Mouse (Mus musculus): Measurements from ENCODE around the gene Ccdc54. TPM values are rescaled to one million over a fixed set of nuclear protein-coding genes. Genes with fewer than 3 reads are reported as not detected.
A peak's percentile ranks its signal among the peaks of the same experiment; 100 is the strongest.

Gene Ccdc54
- not detected in 2 replicates for total RNA-seq (2012; rRNA removed)
- not detected in 2 replicates for total RNA-seq (2014; rRNA removed)
- not detected in 2 replicates for polyA plus RNA-seq (2012; ENCODE audit: insufficient read length, low read depth)

- DNase-seq (ENCODE audit: extremely low read depth): no peak
- Histone ChIP-seq H3K4me1 (ENCODE audit: control insufficient read depth in 1 of 2, insufficient read depth in 2 of 2) (peaks cover 7 to 26% of the 10 kb centered on the region in 2 experiments), H3K27me3 (replicated peaks) (no peaks in the 10 kb centered on the region), H3K9me3 (replicated peaks; ENCODE audit: low read length) (no peaks in the 10 kb centered on the region), H3K27ac (ENCODE audit: insufficient read depth, low read depth) (no peak within 1 kb of the TSS), H3K4me3 (replicated peaks in 1 of 3; ENCODE audit: low read depth in 2 of 3, low read length in 2 of 3, poor library complexity in 1 of 3) (no peak within 1 kb of the TSS), H3K9ac (ENCODE audit: insufficient read depth, low read depth) (peak within 1 kb of the TSS; percentile 7; the same call in 1 of the 2 replicates), H3K36me3 (replicated peaks in 1 of 2; ENCODE audit: control insufficient read depth in 1 of 2, insufficient read depth in 1 of 2, low read length in 1 of 2) (no peaks in the 10 kb centered on the region), H3K4me2 (ENCODE audit: insufficient read depth, low read depth, poor library complexity, severe bottlenecking) (peak within 1 kb of the TSS; percentile 57; the same call in 1 of the 2 replicates), H3K79me2 (replicated peaks; ENCODE audit: control insufficient read depth, extremely low read depth, insufficient read depth, poor library complexity, severe bottlenecking) (no peaks in the 10 kb centered on the region)
- dilution Hi-C loops (cut with MboI; ENCODE audit: extremely low pct_ligation_motif_present, extremely low pct_unique_long_range_greater_than_20kb, low sequenced_read_pairs): no loop called here
- in situ Hi-C loops (cut with MboI; ENCODE audit: low pct_ligation_motif_present, low pct_unique_long_range_greater_than_20kb, low sequenced_read_pairs): no loop called here
- TF ChIP-seq POLR2A (IDR thresholded peaks at IDR 0.05; ENCODE audit: low read depth, low read length) (no peak), ZMIZ1 (IDR thresholded peaks at IDR 0.05; ENCODE audit: low read depth, low read length) (no peak), MXI1 (IDR thresholded peaks at IDR 0.05; ENCODE audit: low read depth, low read length) (no peak), JUN (IDR thresholded peaks at IDR 0.05; ENCODE audit: insufficient read depth, low read depth, low read length) (no peak), ZC3H11A (IDR thresholded peaks at IDR 0.05; ENCODE audit: low read depth, low read length) (no peak), EP300 (IDR thresholded peaks at IDR 0.05; ENCODE audit: low read length) (no peak), ZKSCAN1 (IDR thresholded peaks at IDR 0.05; ENCODE audit: borderline replicate concordance, low read depth, low read length) (no peak), BHLHE40 (IDR thresholded peaks at IDR 0.05; ENCODE audit: low read depth, low read length) (no peak), MAFK (IDR thresholded peaks at IDR 0.05; ENCODE audit: insufficient replicate concordance, low read length) (no peak), CTCF (conservative IDR thresholded peaks at IDR 0.05 in 1 of 2, IDR thresholded peaks at IDR 0.05 in 1 of 2; ENCODE audit: low read depth in 2 of 2, low read length in 2 of 2) (no peak), USF1 (IDR thresholded peaks at IDR 0.05; ENCODE audit: low read depth, low read length) (no peak), MYC (IDR thresholded peaks at IDR 0.05; ENCODE audit: low read depth, low read length) (no peak)
These were observed at the start of gene Ccdc54 for GRCm38 (mm10) chr16:50591054-50591453. Ccdc54 (minus strand) TSS chr16:50591154.

- peaks cover 8 to 18% of the 10 kb centered on the region in 2 experiments for H3K4me1 ChIP-seq (ENCODE audit: control insufficient read depth in 1 of 2, insufficient read depth in 2 of 2)
- H3K36me3 ChIP-seq (replicated peaks in 1 of 2; ENCODE audit: control insufficient read depth in 1 of 2, insufficient read depth in 1 of 2, low read length in 1 of 2): no peaks in the 10 kb centered on the region
- dilution Hi-C loops (cut with MboI; ENCODE audit: extremely low pct_ligation_motif_present, extremely low pct_unique_long_range_greater_than_20kb, low sequenced_read_pairs): no loop called here
- DNase-seq (ENCODE audit: extremely low read depth): peak; percentile 74
- no peaks in the 10 kb centered on the region for H3K79me2 ChIP-seq (replicated peaks; ENCODE audit: control insufficient read depth, extremely low read depth, insufficient read depth, poor library complexity, severe bottlenecking)
- H3K9ac ChIP-seq (ENCODE audit: insufficient read depth, low read depth): no peak overlapping the region
- H3K4me3 ChIP-seq (replicated peaks in 1 of 3; ENCODE audit: low read depth in 2 of 3, low read length in 2 of 3, poor library complexity in 1 of 3): no peak overlapping the region
- no peak for TF ChIP-seq MXI1 (IDR thresholded peaks at IDR 0.05; ENCODE audit: low read depth, low read length)
- TF ChIP-seq MYC (IDR thresholded peaks at IDR 0.05; ENCODE audit: low read depth, low read length): no peak
- no peak for TF ChIP-seq KAT2A (IDR thresholded peaks at IDR 0.05; ENCODE audit: insufficient replicate concordance, low read length)
- TF ChIP-seq CHD2 (IDR thresholded peaks at IDR 0.05; ENCODE audit: low read length): no peak
- TF ChIP-seq TCF12 (IDR thresholded peaks at IDR 0.05; ENCODE audit: low read depth, low read length): no peak
- no peak for TF ChIP-seq MAFK (IDR thresholded peaks at IDR 0.05; ENCODE audit: insufficient replicate concordance, low read length)
- TF ChIP-seq ZNF384 (IDR thresholded peaks at IDR 0.05; ENCODE audit: low read depth, low read length): peak; percentile 37; the same call in 1 of the 2 replicates
- no peak for TF ChIP-seq NELFE (IDR thresholded peaks at IDR 0.05; ENCODE audit: low read depth, low read length)
- no peak for TF ChIP-seq GABPA (IDR thresholded peaks at IDR 0.05; ENCODE audit: insufficient replicate concordance, low read depth, low read length)
- TF ChIP-seq TBP (conservative IDR thresholded peaks at IDR 0.05; ENCODE audit: low read depth, low read length): no peak
- TF ChIP-seq POLR2AphosphoS2 (IDR thresholded peaks at IDR 0.05; ENCODE audit: low read depth, low read length): no peak
- TF ChIP-seq MAZ (IDR thresholded peaks at IDR 0.05; ENCODE audit: low read depth, low read length): no peak
- TF ChIP-seq ELF1 (IDR thresholded peaks at IDR 0.05; ENCODE audit: low read depth, low read length): no peak
- no peak for TF ChIP-seq ZKSCAN1 (IDR thresholded peaks at IDR 0.05; ENCODE audit: borderline replicate concordance, low read depth, low read length)
- peak; percentile 41 for TF ChIP-seq ETS1 (conservative IDR thresholded peaks at IDR 0.05; ENCODE audit: low read depth, low read length)
- TF ChIP-seq BHLHE40 (IDR thresholded peaks at IDR 0.05; ENCODE audit: low read depth, low read length): peak; percentile 72
- no peak for TF ChIP-seq SMC3 (IDR thresholded peaks at IDR 0.05; ENCODE audit: low read depth, low read length)
- TF ChIP-seq EP300 (IDR thresholded peaks at IDR 0.05; ENCODE audit: low read length): peak; percentile 58; the same call in 1 of the 2 replicates
- TF ChIP-seq MEF2A (IDR thresholded peaks at IDR 0.05; ENCODE audit: borderline replicate concordance, low read depth, low read length): no peak
- TF ChIP-seq PAX5 (IDR thresholded peaks at IDR 0.05; ENCODE audit: low read length): no peak
- no peak; the same call in 1 of the 2 replicates for TF ChIP-seq JUND (conservative IDR thresholded peaks at IDR 0.05; ENCODE audit: low read depth, low read length)
- TF ChIP-seq UBTF (IDR thresholded peaks at IDR 0.05; ENCODE audit: low read depth, low read length): no peak
- TF ChIP-seq IRF4 (IDR thresholded peaks at IDR 0.05; ENCODE audit: low read depth, low read length): 0 out of 2 replicates have a peak, but pooled peaks have one; percentile 35
- no peak for TF ChIP-seq USF2 (conservative IDR thresholded peaks at IDR 0.05; ENCODE audit: low read depth, low read length)
- TF ChIP-seq POLR2A (IDR thresholded peaks at IDR 0.05; ENCODE audit: low read depth, low read length): no peak
- no peak for TF ChIP-seq ZMIZ1 (IDR thresholded peaks at IDR 0.05; ENCODE audit: low read depth, low read length)
- no peak for TF ChIP-seq CHD1 (IDR thresholded peaks at IDR 0.05; ENCODE audit: low read depth, low read length)
- H3K27ac ChIP-seq (ENCODE audit: insufficient read depth, low read depth): no peak overlapping the region
- in situ Hi-C loops (cut with MboI; ENCODE audit: low pct_ligation_motif_present, low pct_unique_long_range_greater_than_20kb, low sequenced_read_pairs): no loop called here
- H3K4me2 ChIP-seq (ENCODE audit: insufficient read depth, low read depth, poor library complexity, severe bottlenecking): no peak overlapping the region
- no peaks in the 10 kb centered on the region for H3K9me3 ChIP-seq (replicated peaks; ENCODE audit: low read length)
- no peaks in the 10 kb centered on the region for H3K27me3 ChIP-seq (replicated peaks)
These were observed 41.6 kb upstream of the Ccdc54 start for GRCm38 (mm10) chr16:50632585-50632984.

Measured in CH12.LX (cell line).